Mouse (Mus musculus) layer of hippocampus, postnatal 10 days (tissue): ENCODE data around the gene 1700003F12Rik. TPM values are rescaled to one million over a fixed set of nuclear protein-coding genes. Genes with fewer than 3 reads are reported as not detected.

Source experiments
- DNase-seq, 2 experiments: peaks; one replicate each; pipeline ENCODE4 v3.0.0; 2021; ENCODE audit warnings: low spot score in 2 of 2
- total RNA-seq, 2 experiments: library from RNA; stranded (reverse); gene quantifications; 2 replicates each; pipeline ENCODE4 v1.2.3; 2021

The 1700003F12Rik gene
- total RNA-seq, 2 experiments from 2014 or later: 0.67 to 2.0 TPM

GRCm38 (mm10) chr2:154549127-154549885, 2.4 kb downstream of the 1700003F12Rik start:
- peak; percentile 64 to 72 for DNase-seq

GRCm38 (mm10) chr2:154549886-154550189, 3.0 kb downstream of the 1700003F12Rik start:
- no peak for DNase-seq

- DNase-seq: no peak
These were observed 4.1 kb downstream of the 1700003F12Rik start for GRCm38 (mm10) chr2:154550937-154551336.

GRCm38 (mm10) chr2:154551476-154551875, 4.6 kb downstream of the 1700003F12Rik start, which contains the start of gene Actl10:
Gene Actl10 (plus strand): TSS chr2:154551776.
- DNase-seq: no peak

- DNase-seq: peak; percentile 45 to 50
These were observed 5.0 kb downstream of the 1700003F12Rik start for GRCm38 (mm10) chr2:154551927-154552326.

GRCm38 (mm10) chr2:154552424-154552907, 5.6 kb downstream of the 1700003F12Rik start:
- DNase-seq: peak; percentile 76 to 79

GRCm38 (mm10) chr2:154555235-154555634, 8.3 kb downstream of the 1700003F12Rik start:
- no peak for DNase-seq

- no peak for DNase-seq
These were observed 10.4 kb downstream of the 1700003F12Rik start for GRCm38 (mm10) chr2:154557184-154557832.

- DNase-seq: peak; percentile 59 to 72
These were observed 11.6 kb downstream of the 1700003F12Rik start, which contains the start of gene Necab3 for GRCm38 (mm10) chr2:154558264-154559039. Gene Necab3 (minus strand): TSS chr2:154558890.

GRCm38 (mm10) chr2:154563612-154564170, 16.8 kb downstream of the 1700003F12Rik start:
- no peak for DNase-seq

GRCm38 (mm10) chr2:154565562-154565961, 18.7 kb downstream of the 1700003F12Rik start:
- no peak for DNase-seq

GRCm38 (mm10) chr2:154566641-154567040, 19.8 kb downstream of the 1700003F12Rik start:
- DNase-seq: no peak

GRCm38 (mm10) chr2:154567766-154568165, 20.9 kb downstream of the 1700003F12Rik start:
- no peak for DNase-seq

GRCm38 (mm10) chr2:154568329-154569070, 21.6 kb downstream of the 1700003F12Rik start:
- peak in 1 of 2 experiments; percentile 46 for DNase-seq

- DNase-seq: peak; percentile 63 to 64
These were observed 22.3 kb downstream of the 1700003F12Rik start for GRCm38 (mm10) chr2:154569071-154569748.

GRCm38 (mm10) chr2:154569836-154570286, 23.0 kb downstream of the 1700003F12Rik start, which contains the start of gene E2f1:
Gene E2f1 (minus strand): TSS chr2:154569892.
- DNase-seq: peak; percentile 88 to 95

GRCm38 (mm10) chr2:154570666-154571065, 23.8 kb downstream of the 1700003F12Rik start:
- no peak for DNase-seq

GRCm38 (mm10) chr2:154571266-154571665, 24.4 kb downstream of the 1700003F12Rik start:
- DNase-seq: no peak

- DNase-seq: no peak
These were observed 25.1 kb downstream of the 1700003F12Rik start for GRCm38 (mm10) chr2:154571976-154572375.

- DNase-seq: no peak
These were observed 26.1 kb downstream of the 1700003F12Rik start for GRCm38 (mm10) chr2:154572996-154573395.
